In genomic region chr3:114053501-114053900, GRCm38 (mm10) we compare ENCODE assay signal across 28 mouse cellular contexts.
"Had no signal": no experiment of that assay in that cellular context is flagged by ENCODE, and none has a peak within 500 bp of the region (broad histone marks: within the 10 kb centered on the region; RNA-seq: fewer than 3 reads in every experiment).

No protein-coding gene starts in this region.

- H3K4me1 ChIP-seq: heart, embryonic 15.5 days; hindbrain, embryonic 13.5 days; hindbrain, embryonic 15.5 days; kidney, embryonic 15.5 days; limb, embryonic 10.5 days; limb, embryonic 12.5 days; liver, embryonic 13.5 days; liver, embryonic 15.5 days had no signal

- H3K4me3 ChIP-seq: heart, adult 2 months; heart, embryonic 13.5 days; heart, embryonic 15.5 days; hindbrain, embryonic 13.5 days; hindbrain, embryonic 15.5 days; kidney, embryonic 15.5 days; layer of hippocampus, adult 2 months; left cerebral cortex, adult 2 months; limb, embryonic 10.5 days; limb, embryonic 12.5 days; liver, embryonic 13.5 days; liver, embryonic 15.5 days had no signal

- ATAC-seq: hindbrain, postnatal 0 days; intestine, embryonic 16.5 days had no signal

- H3K27me3 ChIP-seq: heart, embryonic 13.5 days; heart, embryonic 15.5 days; hindbrain, embryonic 13.5 days; hindbrain, embryonic 15.5 days; kidney, embryonic 15.5 days; limb, embryonic 12.5 days; liver, embryonic 13.5 days; liver, embryonic 15.5 days had no signal

- DNase-seq: gastrocnemius, postnatal 14 days; gastrocnemius, postnatal 36 days; heart, adult 11 months; heart, adult 2 months; heart, postnatal 14 days; heart, postnatal 36 days; kidney, adult 11 months; kidney, adult 2 months; kidney, adult 9 months; kidney, postnatal 14 days; kidney, postnatal 4 days; liver; liver, embryonic 13.5 days had no signal

- H3K36me3 ChIP-seq: heart, embryonic 13.5 days; heart, embryonic 15.5 days; hindbrain, embryonic 13.5 days; hindbrain, embryonic 15.5 days; kidney, embryonic 15.5 days; limb, embryonic 10.5 days; limb, embryonic 12.5 days; liver, embryonic 13.5 days; liver, embryonic 15.5 days had no signal

- H3K27ac ChIP-seq: heart, adult 2 months; heart, embryonic 13.5 days; heart, embryonic 15.5 days; hindbrain, embryonic 13.5 days; hindbrain, embryonic 15.5 days; hindbrain, postnatal 0 days; kidney, embryonic 15.5 days; kidney, postnatal 0 days; layer of hippocampus, adult 2 months; left cerebral cortex, adult 2 months; limb, embryonic 10.5 days; limb, embryonic 12.5 days; liver, embryonic 13.5 days; liver, embryonic 15.5 days had no signal

- H3K9me3 ChIP-seq: heart, embryonic 13.5 days; heart, embryonic 15.5 days; hindbrain, embryonic 13.5 days; hindbrain, embryonic 15.5 days; kidney, embryonic 15.5 days; limb, embryonic 10.5 days; limb, embryonic 12.5 days; liver, embryonic 13.5 days; liver, embryonic 15.5 days had no signal

- H3K4me2 ChIP-seq: heart, embryonic 11.5 days; heart, embryonic 13.5 days; heart, embryonic 15.5 days; hindbrain, embryonic 13.5 days; hindbrain, embryonic 15.5 days; kidney, embryonic 15.5 days; limb, embryonic 12.5 days; liver, embryonic 11.5 days; liver, embryonic 13.5 days; liver, embryonic 15.5 days had no signal

- H3K9ac ChIP-seq: heart, embryonic 13.5 days; heart, embryonic 15.5 days; hindbrain, embryonic 13.5 days; hindbrain, embryonic 15.5 days; kidney, embryonic 15.5 days; limb, embryonic 12.5 days; liver, embryonic 13.5 days; liver, embryonic 15.5 days had no signal
